Mouse (Mus musculus) Patski (cell line): ENCODE measurements at regions not wholly inside any gene's neighbourhood (a gene's known extent, or its start where the extent isn't known, plus 50 kb on each side); places are given as distances from the start of the nearest gene placed in this dataset.

Experiments
- ATAC-seq: fragments of 100-300 bp; one replicate; pipeline ENCODE4 v1.8.0; 2021
- CTCF ChIA-PET: fragments of 350-600 bp; sonication (Branson Sonifier 250); formaldehyde crosslinking; loops from one replicate; lab custom pipeline; 2022; ENCODE audit warnings: inconsistent platforms; lab: Charles Lee
- POLR2A ChIA-PET: fragments of 350-600 bp; sonication (Branson Sonifier 250); formaldehyde crosslinking; loops from one replicate; lab custom pipeline; 2022; ENCODE audit warnings: antibody characterized with exemption, inconsistent platforms; lab: Charles Lee
- DNase-seq: peaks from one replicate; pipeline ENCODE4 v3.0.0-alpha.2; 2011; ENCODE audit warnings: low read depth, low spot score
- H3K27me3 ChIP-seq: fragments of 371-371 bp; one replicate; pipeline ENCODE4 v1.5.1; 2021
- CTCF ChIP-seq: fragments of 100-300 bp; IDR thresholded peaks from one replicate; pipeline ENCODE4 v1.5.1; 2021
- in situ Hi-C: fragments of 300-500 bp; cut with MboI; formaldehyde crosslinking; loops from 3 replicates; pipeline ENCODE4 v1.11.1; 2018; ENCODE audit warnings: low pct_unique_long_range_greater_than_20kb, mixed read lengths

DNA sequence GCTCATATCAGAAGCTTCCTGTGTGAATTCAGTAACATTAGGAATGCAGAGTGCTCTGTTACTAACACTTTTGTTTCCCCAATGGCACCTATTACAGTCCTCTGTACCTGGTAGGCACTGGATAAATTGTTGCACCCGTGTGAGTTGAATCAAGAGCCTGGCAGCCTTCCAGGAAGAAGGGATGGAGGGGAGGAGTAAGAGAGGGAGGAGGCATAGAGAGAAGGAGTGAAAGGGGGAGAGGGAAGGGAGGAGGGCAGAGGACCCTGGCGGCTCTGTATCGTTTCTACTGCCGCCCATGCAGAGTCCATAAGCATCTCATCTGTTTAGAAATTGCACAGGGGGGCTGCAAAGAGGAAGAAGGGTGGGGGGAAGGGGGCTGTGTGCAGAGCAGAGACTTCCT is 215.7 kb upstream of the Zmiz1 start:
- ATAC-seq: no peak
- no peaks in the 10 kb centered on the region for H3K27me3 ChIP-seq
- TF ChIP-seq CTCF: no peak
- CTCF ChIA-PET: no interaction called here
- no peak for DNase-seq
- POLR2A ChIA-PET: no interaction called here
- in situ Hi-C loops: no loop called here

DNA sequence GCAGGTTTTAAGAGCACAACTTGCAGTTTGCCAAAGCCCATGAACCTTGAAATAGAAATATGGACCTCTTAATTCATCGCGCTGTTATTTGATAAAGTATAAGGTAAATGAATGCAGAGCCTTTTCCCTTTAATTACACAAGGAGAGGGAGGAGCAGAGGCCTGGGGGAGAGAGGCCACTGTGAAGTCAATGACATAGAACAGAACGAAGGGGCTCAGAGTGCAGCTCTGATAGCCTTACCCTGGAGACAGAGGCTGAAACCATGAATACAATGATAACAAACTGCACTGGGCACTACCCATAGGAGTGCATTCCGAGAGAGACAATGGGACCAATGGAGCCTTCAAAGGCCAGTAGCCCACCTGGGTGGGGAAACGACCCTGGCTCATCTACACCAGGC is 215.3 kb upstream of the Zmiz1 start:
- H3K27me3 ChIP-seq: no peaks in the 10 kb centered on the region
- DNase-seq (no peak), ATAC-seq (no peak)
- no peak for TF ChIP-seq CTCF
- in situ Hi-C loops: no loop called here
- ChIA-PET POLR2A (no interaction called here), CTCF (no interaction called here)

GRCm38 (mm10) chr14:25244841-25245240 is 214.1 kb upstream of the Zmiz1 start:
- no peak for DNase-seq

DNA sequence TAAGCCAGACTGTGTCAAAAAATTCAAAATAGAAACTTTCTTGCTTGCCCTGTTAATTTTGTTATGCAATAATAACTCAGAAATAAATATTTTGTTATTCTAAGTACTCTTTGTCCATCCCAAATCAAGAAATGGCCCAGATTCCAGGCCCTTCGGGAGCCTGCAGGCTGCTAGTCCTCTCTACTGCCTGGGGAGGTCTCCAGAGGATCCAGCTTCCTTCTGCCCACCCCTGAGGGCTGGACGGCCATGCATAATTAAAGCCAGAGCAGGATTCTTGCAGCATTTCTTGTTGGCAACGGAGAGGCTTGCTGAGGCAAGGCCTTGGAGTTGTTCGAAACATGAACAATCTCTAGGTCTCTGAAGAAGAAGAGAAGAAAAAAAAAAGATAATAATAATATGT is 213.3 kb upstream of the Zmiz1 start:
- in situ Hi-C loops: no loop called here
- DNase-seq: no peak
- ATAC-seq: no peak
- ChIA-PET POLR2A (no interaction called here), CTCF (no interaction called here)
- TF ChIP-seq CTCF: no peak
- H3K27me3 ChIP-seq: no peaks in the 10 kb centered on the region

More at GRCm38 (mm10) chr14:25244841-25245240, 214.1 kb upstream of the Zmiz1 start:
- CTCF ChIA-PET: no interaction called here
- POLR2A ChIA-PET: no interaction called here
- no peak for TF ChIP-seq CTCF
- H3K27me3 ChIP-seq: no peaks in the 10 kb centered on the region
- in situ Hi-C loops: no loop called here
- no peak for ATAC-seq

GRCm38 (mm10) chr14:25248941-25249340 is 210.0 kb upstream of the Zmiz1 start:
- POLR2A ChIA-PET: no interaction called here
- H3K27me3 ChIP-seq: no peaks in the 10 kb centered on the region
- ATAC-seq: no peak
- no peak for DNase-seq
- in situ Hi-C loops: no loop called here
- no peak for TF ChIP-seq CTCF
- CTCF ChIA-PET: no interaction called here

DNA sequence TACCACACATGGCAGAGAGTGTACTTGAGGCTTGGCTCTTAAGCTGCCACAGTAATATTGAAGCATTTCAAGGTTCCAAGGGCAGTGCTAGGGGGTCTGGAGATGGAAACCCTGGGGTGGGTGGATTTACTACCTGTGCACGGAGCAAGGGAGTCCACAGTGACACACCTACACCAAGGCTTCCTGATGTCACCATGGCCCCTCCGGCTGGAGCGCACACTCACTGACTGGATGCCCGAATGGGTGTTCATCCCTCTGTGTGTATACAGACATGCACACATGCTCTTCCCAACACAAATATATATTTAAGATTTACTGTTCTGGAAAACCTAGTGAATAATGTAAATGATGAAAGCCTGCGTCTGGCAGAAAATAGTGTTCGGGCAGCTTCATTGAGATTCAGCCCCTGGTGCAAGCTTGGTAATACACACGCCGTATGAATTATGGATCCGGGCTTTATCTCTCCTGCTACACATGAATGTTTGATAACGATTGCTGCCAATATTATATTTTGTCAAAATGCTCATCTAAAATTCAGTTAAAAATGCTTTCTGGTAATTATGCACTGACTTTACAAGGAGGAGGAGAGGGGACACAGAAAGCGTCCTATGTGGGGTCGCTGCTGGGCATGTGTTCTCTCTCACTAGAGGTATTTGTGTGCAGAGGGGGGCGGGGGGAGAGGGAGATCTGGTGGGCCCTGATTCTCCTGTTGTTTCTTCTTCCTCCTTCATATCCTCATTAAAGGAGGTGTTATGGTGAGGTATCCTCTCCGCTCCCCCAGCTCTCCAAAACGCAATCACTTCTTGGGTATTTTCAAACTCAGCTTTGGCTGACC is 205.8 kb upstream of the Zmiz1 start:
- CTCF ChIA-PET: interaction anchor here (1.3 kb wide), 1 partner anchor 10 kb away, joined by 3 read pairs; no protein-coding TSS in a partner anchor
- no peaks in the 10 kb centered on the region for H3K27me3 ChIP-seq
- DNase-seq (no peak), ATAC-seq (no peak)
- POLR2A ChIA-PET: no interaction called here
- no peak for TF ChIP-seq CTCF
- in situ Hi-C loops: no loop called here

- ATAC-seq (no peak), DNase-seq (no peak)
- TF ChIP-seq CTCF: no peak
- in situ Hi-C loops: no loop called here
- no peaks in the 10 kb centered on the region for H3K27me3 ChIP-seq
- ChIA-PET CTCF (interaction anchor here (0.7 kb wide), 2 partner anchors 9 to 37 kb away, joined by 3 read pairs; no protein-coding TSS in a partner anchor), POLR2A (no interaction called here)
Measured at GRCm38 (mm10) chr14:25263121-25263520, 195.9 kb upstream of the Zmiz1 start.

DNA sequence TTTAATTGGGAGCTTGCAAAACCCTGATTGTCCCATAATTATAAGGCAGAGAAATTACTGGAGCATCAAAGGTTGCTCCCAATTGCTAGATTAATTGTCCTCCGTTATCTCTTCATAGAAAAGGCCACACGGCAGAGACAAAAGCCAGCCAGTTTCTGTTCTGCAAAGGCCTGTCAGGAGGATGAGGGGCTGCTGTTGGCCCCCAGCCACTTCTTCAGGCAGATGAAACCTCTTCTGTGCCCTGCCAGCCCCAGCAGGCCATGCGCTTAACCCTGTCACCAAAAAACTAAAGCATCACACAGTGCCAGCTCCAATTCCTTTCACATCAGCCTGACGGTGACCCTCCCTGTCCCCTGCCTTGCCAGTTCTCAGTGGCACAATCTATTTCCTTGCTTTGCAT is 192.1 kb upstream of the Zmiz1 start:
- ChIA-PET CTCF (interaction anchor here (1.2 kb wide), 1 partner anchor 20 kb away, joined by 4 read pairs; no protein-coding TSS in a partner anchor), POLR2A (no interaction called here)
- no peaks in the 10 kb centered on the region for H3K27me3 ChIP-seq
- ATAC-seq (no peak), DNase-seq (no peak)
- in situ Hi-C loops: no loop called here
- no peak for TF ChIP-seq CTCF

- ATAC-seq: no peak
- in situ Hi-C loops: no loop called here
- no peaks in the 10 kb centered on the region for H3K27me3 ChIP-seq
- no peak for TF ChIP-seq CTCF
- POLR2A ChIA-PET: no interaction called here
- DNase-seq: no peak
- CTCF ChIA-PET: interaction anchor here (1.2 kb wide), 1 partner anchor 19 kb away, joined by 4 read pairs; no protein-coding TSS in a partner anchor
Measured at GRCm38 (mm10) chr14:25268090-25268631, 190.8 kb upstream of the Zmiz1 start.

DNA sequence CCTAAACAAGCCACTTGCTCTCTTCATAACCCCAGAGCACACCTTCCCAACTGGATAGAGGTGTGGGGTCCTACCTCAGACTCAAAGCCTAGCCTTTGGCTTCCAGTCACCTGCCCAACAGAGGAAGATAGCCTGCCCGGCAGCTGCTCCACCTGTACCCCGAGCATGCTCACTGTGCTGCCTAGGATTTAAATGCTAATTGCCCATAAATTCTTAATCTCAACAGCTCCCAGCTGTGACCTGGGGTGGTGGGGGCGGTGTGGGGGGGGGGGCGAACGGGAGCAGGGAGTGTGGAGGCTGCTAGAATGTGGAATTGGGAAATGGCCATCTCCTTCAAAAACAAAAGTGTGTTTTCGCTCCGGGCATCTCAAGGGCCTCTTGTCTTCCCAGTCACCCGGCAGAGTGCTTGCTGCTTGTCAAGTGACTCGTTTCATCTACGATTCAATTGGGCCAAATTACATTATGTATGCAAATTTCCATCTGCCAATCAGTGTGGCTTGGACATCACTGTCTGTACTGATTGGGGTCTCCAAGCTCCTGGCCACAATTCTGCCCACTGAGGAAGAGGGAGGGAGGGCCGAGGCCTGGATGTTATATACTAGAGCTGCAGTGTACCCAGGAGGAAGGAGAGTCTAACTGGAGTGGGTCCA is 188.6 kb upstream of the Zmiz1 start:
- no peak for ATAC-seq
- CTCF ChIA-PET: no interaction called here
- TF ChIP-seq CTCF: no peak
- in situ Hi-C loops: no loop called here
- POLR2A ChIA-PET: no interaction called here
- DNase-seq: no peak
- peaks cover 6% of the 10 kb centered on the region for H3K27me3 ChIP-seq
